Mouse (Mus musculus): Measurements from ENCODE around the gene Lyst.
A peak's percentile ranks its signal among the peaks of the same experiment; 100 is the strongest.
"Not testable (repeated sequence)": the region's sequence is repeated elsewhere in the genome, so short reads cannot be mapped to it uniquely, and the experiment has no call there.

Gene Lyst

DNA sequence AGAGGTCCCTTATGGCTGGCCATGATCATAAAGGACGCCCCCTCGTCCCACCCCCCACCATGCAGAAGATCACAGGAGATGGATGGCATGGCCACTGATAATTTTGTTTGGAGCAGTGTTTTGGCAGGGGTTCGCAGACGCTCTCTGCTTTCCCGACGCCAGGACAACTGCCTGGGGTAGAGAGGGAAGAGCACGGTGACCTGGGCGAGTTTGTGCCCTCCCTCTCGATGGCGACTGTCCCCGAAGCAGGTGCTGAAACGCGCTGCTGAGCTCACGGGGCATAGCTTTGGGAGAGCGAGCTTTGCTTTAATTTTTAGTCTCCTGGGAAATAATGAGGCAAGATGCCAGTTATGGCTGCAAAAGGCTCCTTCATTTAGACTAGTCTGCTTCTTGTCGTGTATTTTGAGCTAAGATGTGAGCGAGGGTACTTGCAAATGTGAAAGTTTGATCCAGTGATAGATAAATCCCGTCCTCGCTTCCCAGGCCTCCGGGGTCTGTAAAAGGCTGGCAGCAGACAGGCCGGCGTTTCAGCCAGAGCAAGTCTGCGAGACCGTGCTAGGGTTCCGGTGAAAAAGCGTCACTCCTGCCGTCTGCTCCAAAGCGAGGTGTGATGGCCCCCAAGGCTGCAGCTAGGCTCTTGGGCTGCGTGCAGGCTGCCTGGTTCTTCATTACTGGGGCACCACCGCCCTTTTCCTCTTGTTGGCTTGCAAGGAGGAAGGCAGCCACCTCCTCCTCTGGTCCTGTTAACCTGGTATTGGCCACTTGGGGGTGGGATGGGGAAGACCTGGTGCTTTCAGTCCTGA, 195.0 kb downstream of the Lyst start:
- DNase-seq = no peak

DNA sequence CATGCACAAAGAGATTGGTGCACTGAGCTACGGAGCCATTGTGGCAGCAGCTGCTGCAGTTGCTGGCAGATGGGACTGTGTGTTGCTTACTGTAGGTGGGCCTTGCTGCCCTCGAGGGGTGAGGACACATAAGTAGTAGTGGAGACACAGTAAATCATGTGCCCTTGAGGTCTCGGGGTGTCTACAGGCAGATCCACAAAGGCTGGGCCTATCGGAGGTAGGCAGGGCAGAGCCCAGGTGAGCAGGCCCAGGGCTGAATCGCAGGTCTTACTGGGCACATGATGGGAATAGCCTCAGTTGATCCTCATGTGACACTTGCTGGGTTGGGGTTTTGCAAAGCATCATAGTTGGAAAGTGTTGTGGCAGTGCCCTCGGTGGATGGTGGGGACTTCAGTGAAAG, 196.8 kb downstream of the Lyst start:
- no peak for DNase-seq

DNA sequence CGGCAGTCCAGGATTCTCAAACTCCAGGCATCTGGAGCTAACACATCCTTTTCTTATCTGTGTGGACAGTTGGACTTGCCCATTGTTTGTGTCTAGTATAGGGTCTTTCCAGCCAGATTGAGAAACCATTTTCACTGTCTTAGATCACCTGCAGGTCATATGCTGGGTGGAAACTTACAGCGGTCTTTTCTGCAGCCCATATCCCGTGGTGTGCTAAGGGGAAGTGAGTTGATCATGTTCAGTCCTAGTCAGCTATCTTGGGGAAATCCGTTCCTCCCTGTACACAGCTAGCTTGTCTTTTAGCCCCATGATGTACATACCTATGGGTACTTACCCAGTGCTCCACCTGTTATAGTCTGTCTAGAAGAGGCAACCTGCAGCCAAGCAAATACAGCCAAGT, 197.9 kb downstream of the Lyst start:
- DNase-seq = no peak

DNA sequence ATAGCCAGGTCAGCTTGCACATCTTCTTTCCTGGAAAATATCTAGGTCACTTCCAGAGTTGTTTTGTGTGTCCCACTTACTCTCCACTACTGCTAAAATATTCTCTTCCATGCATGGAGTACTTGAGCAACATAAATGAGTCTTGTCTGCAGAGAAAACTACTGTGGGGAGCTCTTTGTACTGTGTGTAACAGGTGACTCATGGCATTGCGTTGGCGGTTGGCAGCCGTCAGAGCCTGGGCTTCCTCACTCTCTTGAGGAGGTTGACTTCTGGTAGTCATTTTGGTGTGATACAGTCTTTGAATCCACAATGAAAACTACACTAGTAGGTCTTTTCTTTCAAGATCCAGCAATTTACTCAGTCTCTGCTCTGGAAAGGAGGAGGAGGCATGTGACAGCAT, 201.8 kb downstream of the Lyst start:
- DNase-seq = peak; percentile 21

DNA sequence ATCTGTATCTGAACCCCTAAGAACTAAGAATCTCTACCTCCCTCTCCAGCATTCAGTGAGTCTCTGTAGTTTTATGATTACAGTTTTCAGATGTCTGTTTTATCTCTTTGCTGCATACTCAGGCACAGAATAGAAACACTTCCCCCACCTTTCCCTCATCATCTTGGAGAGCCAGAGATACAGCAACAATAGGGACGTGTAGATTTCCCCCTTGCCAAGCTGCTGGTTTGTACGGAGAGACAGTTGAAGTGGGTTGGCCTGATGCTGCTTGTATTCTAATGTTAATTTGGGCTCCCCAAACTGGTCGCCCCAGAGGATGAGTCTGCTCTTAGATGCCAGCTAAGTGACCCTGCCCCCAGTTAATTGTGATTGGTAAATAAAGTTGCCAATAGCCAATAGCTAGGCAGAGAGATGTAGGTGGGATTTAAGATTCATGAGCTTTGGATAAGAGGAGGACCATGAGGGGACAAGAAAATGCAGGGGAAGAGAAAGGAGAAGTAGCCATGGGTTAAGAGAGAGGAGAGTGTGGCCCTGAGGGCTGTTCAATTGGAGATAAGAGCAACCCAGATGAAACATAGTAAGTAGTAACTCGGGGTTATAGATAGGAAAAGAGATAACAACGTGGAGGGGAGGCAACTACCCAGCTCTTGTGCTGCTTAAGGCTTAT, 205.1 kb downstream of the Lyst start:
- DNase-seq = no peak

DNA sequence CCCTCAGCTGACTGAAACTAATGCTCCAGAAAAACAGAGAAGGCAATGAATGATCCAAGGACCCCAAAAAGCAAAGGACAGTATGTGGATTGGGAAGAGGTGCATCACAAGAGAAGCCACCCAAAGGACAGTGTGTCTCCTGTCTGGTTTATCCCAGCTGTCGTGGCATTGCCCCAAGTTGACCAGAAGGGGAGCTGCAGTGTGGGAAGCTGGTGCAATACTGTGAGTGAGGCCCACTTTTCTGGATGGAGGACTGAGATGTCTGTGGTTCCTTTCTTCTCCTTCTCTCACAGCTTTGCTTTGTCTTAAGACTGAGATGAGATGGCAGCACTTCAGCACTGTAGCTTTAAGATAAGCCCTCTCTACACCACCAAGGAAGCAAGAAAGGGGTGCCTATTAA, 205.9 kb downstream of the Lyst start:
- DNase-seq = no peak

DNA sequence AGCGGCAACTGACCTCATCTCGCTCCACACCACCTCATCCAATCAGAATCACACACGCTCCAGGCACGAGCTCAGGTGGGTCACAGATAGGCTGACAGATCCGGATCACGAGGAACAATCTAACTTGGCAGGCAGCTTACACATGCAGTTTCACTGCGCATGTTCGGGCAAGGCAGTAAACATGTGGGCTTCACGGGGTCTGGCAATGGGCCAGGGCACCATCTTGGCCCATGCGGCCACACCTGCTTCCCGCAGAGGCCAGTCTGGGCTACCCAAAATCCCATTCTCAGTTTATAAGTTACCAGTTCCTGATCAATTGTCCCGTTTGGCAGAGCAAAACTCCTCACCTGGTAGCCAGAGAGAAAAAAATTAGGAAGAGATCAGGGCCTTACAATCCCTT, 207.6 kb downstream of the Lyst start:
- DNase-seq = not testable (repeated sequence)

DNA sequence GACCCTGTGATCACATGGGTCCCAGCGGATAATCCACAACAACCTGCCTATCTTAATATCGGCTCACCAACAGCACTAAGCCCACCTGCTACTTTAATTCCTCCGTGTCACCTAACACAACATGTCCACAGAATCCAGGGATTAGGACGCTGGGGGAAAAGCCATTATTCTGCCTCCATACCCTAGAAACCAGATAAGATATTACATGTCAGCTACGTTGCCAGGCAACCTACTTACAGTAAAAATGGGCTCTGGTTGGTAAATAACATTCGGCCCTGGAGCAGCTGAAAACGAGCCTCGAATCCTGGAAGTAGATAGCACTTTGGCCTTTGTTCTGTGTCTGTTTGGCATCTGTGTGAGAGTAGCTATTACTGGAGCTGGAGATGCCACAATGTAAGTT, 208.6 kb downstream of the Lyst start:
- no peak for DNase-seq

DNA sequence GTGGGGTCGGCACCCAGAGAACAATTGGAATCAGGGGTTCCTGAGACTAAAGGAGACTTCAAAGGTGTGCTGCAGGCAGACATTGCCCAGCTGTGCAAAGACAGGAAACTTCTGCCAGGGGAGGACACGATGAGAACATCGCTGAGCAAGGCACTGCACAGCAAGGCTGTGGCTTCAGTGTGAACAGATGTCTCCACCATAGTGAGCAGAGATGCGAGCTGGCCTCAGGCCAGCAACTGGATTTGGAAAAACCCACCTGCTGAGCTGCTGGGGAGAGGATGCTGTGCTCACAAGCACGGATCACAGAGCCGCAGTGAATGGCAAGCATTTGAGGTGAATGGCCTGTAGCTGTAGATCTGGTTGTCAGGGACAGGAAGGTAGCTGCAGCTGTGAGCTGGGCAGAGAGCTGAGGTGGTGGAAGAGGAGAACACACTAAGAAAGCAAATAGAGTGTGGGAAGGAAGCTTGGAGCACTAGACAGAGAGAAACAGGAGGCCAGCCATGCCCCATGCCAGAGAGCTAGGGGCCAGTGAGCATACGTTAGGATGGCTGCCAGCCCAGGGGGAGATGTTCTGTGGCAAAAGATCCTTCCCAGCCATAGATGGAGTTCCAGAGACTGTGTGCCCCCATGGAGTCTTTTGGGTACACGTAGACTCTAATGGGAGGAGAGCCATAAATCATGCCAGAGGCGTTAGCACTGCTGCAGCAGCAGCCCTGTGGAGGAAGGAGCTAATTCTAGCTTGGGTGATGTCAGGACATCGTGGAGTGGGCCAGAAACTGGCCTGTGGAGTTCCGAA, 218.3 kb downstream of the Lyst start:
- no peak for DNase-seq

DNA sequence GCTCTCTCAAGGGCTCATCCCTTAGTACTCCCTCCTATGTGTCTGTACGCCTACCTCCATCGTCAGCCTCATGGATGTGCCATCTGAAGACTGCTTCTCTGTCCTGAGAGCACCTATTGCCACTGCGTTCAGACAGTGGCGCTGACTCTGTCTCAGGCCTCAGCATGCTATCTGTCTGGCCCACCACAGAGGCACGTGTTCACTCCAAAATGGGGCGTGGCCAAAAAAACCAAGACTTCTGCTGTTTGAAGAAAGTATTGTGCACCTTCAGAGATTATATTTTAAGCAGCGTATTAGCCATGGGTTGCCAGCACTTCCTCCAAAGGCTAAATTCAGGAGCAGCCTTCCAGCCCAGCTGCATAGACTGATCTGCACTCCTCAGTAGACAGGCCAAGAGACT, 220.7 kb downstream of the Lyst start:
- DNase-seq = no peak

DNA sequence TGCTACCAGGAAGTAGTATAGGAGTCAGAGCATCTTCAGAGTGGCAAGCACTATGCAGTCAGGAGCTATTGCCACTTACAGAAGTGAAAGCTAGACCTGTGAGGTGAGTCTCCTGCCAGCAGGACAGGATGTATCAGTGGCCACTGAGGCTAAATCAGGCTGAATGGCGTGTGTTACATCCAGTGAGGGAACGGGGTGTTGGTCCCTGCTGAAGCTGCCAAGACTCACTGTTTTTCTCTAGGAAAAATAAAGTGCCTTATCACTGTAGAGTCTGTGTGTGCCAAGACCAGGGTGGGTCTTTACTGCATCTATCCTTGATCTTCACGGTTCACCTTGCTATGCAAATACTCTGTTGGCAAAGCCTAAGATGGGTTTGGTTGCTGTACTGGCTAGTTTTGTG, 228.5 kb downstream of the Lyst start:
- DNase-seq = no peak

DNA sequence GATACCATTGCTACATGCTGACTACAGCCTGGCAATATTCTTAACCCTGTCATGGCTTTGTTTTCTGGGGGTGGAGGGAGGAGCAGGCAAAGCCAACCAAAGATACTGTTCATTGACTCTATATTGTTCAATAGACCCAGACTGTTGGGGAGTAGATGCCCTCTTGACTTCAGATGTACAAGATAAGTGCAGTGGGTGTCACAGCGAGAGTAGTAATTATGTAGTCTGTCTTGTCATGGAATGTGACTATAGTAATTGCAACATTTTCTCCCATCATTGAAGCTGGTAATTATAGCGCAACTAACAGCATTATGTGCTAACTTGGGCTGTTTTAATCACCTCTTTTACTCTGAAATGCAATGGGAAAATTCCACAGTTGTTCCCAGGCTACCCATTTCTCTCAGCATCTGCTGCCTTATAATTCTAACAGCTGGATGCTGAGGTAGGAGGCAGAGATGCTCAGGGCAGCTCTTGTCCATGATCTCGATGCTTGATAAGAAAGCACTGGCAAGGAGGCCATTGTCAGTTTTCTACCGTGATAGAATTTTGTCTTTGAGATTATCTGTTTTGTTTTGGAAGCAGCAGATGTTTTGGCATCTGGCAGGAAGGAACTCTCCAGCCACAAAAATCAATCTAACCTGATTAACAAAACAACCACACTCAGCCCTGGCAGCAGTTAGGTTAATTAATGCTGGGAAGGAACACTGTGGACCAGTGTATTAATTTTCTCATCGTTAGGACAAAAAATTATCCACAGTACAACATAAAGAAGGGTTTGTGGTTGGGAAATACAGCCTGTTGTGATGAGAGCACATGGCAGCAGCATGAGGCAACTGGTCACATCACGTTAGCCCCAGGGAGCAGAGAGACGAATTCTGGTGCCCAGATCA, 230.3 kb downstream of the Lyst start:
- DNase-seq = no peak

DNA sequence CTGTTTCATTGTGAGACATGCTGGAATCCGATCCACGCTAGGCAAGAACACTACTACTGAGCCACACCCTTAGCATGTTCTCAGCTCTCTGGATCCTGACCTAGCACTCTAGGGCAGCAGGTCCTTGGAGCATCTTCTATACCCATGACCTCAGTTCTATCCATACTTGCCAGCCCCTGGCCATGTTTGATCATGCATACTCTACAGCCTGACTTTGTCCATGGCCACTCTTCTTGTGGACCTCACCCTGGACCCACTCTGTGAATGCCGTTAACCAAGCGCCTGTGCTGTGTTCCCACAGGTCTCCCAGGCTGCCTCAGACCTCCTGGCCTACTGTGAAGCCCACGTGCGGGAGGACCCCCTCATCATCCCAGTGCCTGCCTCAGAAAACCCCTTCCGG, 234.7 kb downstream of the Lyst start:
- no peak for DNase-seq

DNA sequence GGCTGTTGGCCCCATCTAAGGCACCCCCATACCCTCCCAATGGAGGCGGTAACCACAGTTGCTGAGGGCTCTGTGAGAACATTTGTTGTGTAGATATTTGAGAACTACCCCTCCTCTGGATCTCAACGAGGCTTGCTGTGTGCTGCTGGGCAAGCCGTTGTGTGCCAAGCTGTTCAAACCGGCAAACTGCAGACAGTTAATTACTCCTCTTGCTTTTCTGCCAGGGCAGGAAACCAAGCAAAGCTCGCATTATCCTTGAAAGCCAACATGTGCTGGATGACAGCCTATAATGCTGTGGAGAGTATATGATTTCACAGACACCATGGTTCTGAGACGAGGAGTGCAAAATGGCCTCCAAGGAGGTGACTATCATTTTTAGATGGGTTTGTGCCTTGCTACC, 236.3 kb downstream of the Lyst start:
- no peak for DNase-seq

DNA sequence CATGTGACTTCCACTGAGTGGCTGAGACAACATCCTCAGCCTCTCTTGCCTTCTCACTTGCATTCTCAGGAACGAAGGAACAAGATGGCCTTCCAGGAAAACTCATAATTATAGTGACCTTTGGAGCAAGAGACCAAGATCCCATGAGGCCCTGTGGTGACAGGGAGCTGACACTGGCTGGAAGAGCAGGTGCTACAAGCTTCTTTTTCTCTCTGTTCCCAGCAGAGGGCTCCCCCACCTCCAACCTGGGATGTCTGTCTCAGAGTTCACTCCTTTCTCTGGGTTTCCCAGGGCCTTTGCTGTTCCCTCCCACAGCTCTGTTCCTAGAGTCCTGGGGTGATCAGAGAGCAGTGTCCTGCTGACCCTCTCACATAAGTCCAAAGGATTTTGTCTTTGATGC, 237.9 kb downstream of the Lyst start:
- no peak for DNase-seq
